Mouse (Mus musculus): ENCODE data around the gene Zswim4. TPM values are rescaled to one million over a fixed set of nuclear protein-coding genes. Genes with fewer than 3 reads are reported as not detected.
A peak's percentile ranks its signal among the peaks of the same experiment; 100 is the strongest.

Zswim4 gene
- total RNA-seq (2021), result 1 to 10 TPM; 9.5 to 9.8 TPM
- long read RNA-seq, experiment 1, full-length matches to known transcripts, result 1 of 3 reads
- long read RNA-seq, experiment 1, partial matches to known transcripts, result 2 of 3 reads
- long read RNA-seq, experiment 1, other reads (novel, unspliced or antisense), result 0 of 3 reads
- long read RNA-seq, experiment 2, full-length matches to known transcripts, result 1 of 6 reads
- long read RNA-seq, experiment 2, partial matches to known transcripts, result 3 of 6 reads
- long read RNA-seq, experiment 2, other reads (novel, unspliced or antisense), result 2 of 6 reads

GRCm38 (mm10) chr8:84236998-84237473 lies at the start of gene Zswim4:
TSS of gene Zswim4 (minus strand) at chr8:84237055.
- DNase-seq (ENCODE audit: low spot score in 2 of 2), result peak; percentile 93 to 94

GRCm38 (mm10) chr8:84285665-84286064 lies 48.8 kb upstream of the Zswim4 start:
- peak in 1 of 2 experiments; percentile 39 for DNase-seq (ENCODE audit: low spot score in 2 of 2)

- DNase-seq (ENCODE audit: low spot score in 2 of 2), result peak in 1 of 2 experiments; percentile 42
Observed at GRCm38 (mm10) chr8:84284608-84285063, 47.8 kb upstream of the Zswim4 start.

- DNase-seq (ENCODE audit: low spot score in 2 of 2), result no peak
Observed at GRCm38 (mm10) chr8:84280777-84281176, 43.9 kb upstream of the Zswim4 start.

DNA sequence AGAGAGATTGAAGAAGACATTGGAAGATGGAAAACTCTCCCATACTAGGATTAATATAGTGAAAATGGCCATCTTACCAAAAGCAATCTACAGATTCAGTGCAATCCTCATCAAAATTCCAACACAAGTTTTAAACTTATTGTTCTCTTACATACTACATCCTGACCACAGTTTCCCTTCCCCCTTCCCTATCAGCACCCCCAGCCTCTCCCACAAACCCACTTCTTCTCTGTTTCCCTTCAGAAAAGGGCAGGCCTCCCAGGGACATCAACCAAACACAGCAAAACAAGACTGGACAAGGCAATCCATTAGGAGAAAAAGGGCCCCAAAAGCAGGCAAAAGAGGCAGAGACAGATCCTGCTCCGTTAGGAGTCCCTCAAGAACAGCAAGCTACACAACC lies 39.6 kb upstream of the Zswim4 start:
- no peak for DNase-seq (ENCODE audit: low spot score in 2 of 2)

- DNase-seq (ENCODE audit: low spot score in 2 of 2), result no peak
Observed at GRCm38 (mm10) chr8:84273968-84274367, 37.1 kb upstream of the Zswim4 start.

DNA sequence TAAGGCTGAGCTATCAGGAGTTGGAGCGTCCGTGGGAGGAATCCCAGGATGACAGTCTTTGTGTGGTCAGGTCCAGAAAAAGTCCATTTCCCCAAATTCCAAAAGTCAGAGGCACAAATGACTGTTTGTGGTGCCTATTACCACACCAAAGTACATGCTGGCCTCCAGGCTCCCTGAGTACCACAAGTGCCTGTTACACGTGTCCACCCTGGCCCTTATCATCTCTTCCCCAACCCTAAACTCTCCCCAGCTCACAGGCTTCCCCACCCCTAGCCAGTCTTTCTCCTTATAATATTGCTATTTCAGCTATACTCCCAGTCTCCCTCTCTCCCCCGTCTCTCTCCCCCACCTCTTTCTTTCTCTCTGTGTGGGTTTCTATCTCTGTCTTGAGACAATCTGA lies 35.4 kb upstream of the Zswim4 start:
- no peak for DNase-seq (ENCODE audit: low spot score in 2 of 2)

DNA sequence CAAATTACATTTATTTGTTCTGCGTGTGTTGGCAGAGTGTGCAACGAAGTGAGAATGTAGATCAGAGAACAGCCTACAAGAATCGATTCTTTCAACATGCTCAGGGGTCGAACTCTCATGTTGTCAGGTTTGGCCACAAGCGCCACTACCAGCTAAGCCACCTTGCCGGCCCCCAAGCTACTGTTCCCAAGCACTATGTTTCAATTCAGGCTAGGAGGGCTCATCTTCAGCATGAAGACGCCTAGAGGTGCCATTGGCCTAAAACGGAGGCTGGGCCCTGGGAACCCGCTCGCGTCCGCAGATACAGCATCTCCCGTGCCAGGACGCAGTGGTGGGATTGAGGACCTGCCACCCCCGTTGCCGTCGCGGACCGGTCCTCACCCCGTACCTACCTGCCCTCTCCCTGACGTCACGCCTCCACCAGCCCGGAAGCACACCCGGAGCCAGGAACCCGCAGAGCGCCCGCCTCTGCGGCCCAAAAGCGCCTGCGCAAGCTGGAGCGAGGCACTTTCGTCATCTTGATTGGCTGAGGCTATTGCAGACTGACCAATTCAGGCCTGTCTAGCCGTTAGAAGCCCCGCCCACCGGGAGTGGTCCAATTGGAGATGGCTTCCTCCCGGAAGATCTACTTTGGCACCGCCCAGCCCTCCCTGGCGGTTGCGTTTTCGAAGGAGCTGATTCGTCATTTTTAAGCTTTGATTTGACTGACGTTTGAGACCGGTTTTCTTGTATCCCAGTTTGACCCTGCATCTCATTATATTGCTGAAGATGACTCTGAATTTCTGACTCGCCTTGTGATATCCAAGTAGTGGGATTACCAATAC lies 33.3 kb upstream of the Zswim4 start, which contains the start of gene Ccdc130:
Gene Ccdc130 (minus strand): TSS at position 431 of the 824 bp plus-strand sequence.
- DNase-seq (ENCODE audit: low spot score in 2 of 2), result peak; percentile 98 to 100

GRCm38 (mm10) chr8:84261098-84261497 lies 24.2 kb upstream of the Zswim4 start:
- no peak for DNase-seq (ENCODE audit: low spot score in 2 of 2)

DNA sequence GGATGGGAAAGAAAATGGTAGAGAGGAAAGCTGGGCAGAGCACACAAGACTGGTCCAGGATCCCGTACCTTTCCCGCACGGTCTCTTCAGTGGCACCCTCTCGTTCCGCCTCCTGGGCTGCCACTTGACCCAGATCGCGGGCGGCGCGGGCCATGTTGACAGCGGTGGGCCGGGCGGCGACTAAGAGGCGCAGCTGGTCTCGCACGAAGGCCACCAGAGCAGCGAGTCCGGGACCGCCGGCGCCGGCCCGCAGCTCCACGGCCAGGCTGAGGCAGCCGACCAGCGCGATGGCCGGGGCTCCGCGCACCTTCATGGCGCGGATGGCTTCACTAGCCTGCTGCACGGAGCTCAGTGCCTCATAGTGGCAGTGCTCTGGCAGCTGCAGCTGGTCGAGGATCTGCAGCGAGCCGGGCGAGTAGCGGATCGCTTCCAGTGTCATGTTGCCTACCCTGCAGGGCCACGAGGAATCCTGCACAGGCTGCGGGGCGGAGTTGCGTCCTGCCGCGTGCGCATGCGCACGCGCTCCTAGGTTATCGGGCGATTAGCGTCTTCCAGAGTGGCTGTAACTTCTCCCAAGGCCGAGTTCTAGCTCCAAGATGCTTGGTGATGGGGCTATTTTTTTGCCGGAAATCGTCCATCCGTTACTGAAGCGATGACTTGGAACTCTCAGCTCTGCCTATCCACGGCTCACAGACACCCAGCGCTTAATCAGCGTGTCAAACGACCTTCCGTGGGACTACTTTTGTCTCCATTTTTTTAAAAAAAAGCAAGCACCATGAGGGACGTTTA lies 20.2 kb upstream of the Zswim4 start, which contains the start of gene Mri1:
Gene Mri1 (minus strand): TSS at position 505 of the 789 bp plus-strand sequence.
- DNase-seq (ENCODE audit: low spot score in 2 of 2), result peak; percentile 59 to 87

DNA sequence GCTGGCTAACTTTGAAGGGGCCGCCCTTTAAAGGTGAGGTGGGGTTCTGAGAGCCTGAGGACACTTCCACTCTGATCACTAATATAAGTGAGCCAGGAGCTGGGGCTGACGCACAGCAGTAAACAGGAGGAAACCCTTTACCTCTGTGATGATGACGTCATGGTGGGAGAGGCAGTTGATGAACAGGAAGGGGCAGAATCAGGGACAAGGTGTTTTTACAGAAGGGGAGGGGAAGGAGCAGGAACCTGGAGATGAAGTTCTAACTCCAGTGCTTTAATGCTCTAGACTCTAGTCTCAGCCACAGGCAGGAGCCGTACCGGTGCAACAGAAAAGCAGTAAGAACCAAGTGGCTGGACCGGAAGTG lies 19.6 kb upstream of the Zswim4 start:
- DNase-seq (ENCODE audit: low spot score in 2 of 2), result no peak

DNA sequence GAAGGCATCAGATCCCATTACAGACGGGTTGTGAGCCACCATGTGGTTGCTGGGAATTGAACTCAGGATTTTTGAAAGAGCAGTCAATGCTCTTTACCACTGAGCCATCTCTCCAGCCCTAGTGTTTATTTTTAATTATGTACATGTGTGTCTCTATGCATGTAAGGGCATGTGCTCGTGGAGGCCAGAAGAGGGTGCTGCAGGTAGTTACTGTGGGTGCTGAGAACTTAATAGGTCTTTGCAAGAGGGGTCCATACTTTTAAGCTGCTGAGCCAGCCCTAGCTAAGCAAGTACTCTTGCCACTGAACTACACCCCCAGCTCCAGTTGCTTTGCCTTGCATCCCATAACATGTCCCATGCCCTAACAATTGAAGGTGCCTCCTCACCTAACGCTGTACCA lies 19.0 kb upstream of the Zswim4 start:
- no peak for DNase-seq (ENCODE audit: low spot score in 2 of 2)

DNA sequence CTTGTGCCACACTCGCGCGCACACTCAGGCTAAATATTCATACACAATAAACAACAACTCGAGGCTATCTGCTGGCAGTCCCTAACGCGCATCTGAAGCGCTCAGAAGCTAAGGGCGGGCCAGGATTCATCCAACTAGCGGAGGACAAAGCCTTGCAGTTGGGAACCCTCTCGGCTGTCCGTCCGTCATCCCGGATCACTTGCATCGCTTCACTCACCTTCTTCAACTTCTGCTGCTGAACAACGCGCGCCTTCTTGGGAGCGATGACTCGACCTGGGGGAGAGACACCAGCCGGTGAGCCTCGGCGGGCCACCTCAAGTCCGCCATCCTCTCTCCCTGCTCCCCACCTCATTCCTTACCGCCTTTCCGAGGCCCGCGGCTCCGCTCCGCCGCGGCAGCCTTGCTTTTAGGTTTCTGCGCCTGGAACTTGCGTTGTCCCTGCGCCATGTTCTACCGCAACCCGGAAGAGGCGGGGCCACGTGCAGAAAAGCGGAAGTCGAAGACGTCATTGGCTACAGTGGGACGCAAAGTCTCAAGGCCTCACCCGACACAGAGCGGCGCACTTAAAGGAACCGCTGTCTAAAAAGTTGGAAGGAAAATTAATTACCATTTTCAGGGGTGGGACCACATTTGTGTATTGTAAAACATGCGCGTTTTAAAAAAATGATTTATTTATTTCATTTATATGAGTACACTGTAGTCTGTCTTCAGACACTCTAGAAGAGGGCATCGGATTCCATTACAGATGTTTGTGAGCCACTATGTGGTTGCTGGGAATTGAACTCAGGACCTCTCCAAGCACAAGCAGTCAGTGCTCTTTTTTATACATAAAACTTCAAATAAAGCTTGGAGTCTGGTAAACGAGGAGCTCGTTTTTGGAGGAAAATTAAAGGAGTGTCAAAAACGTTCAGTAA lies 12.7 kb upstream of the Zswim4 start, which contains the start of gene D8Ertd738e:
Gene D8Ertd738e (minus strand): TSS at position 463 of the 914 bp plus-strand sequence.
- peak; percentile 59 to 84 for DNase-seq (ENCODE audit: low spot score in 2 of 2)

DNA sequence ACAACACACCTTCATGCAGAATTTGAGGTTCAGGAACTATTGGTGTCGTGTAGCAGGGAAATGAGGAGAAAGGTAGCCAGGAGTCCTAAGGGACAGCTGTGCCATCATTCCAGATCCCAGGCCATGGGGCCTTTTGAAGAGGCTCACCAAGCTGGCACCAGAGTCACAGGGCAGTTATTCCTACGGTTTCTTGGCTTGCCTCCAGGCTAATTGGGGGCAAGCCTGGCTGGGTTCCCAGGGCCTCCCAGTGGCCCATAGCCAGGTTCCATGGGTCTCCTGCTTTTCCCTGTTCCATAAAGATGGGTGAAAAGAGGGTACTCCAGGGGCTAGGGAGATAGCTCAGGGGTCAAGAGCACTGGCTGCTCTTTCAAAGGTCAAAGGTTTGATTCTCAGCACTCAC lies 5.0 kb upstream of the Zswim4 start:
- no peak for DNase-seq (ENCODE audit: low spot score in 2 of 2)

DNA sequence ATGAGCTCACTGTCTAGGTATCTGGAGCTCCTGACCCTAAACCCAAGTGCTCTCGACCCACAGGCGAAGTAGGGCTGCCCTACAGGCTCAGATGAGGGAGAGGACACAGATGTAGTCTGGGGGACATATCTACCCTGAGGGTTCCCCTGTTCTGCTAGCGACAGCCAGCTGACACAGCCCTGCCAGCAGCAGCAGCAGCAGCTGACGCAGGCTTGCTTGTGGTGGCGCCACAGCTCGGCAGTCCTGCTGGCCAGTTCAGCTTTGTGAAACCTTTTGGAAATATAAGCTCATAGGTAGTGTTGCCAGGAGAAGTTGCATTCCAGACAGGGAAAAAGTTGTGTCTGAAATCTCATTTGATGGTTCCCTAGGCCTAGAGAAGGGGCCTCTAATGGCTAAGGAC lies 4.3 kb upstream of the Zswim4 start:
- DNase-seq (ENCODE audit: low spot score in 2 of 2), result no peak

DNA sequence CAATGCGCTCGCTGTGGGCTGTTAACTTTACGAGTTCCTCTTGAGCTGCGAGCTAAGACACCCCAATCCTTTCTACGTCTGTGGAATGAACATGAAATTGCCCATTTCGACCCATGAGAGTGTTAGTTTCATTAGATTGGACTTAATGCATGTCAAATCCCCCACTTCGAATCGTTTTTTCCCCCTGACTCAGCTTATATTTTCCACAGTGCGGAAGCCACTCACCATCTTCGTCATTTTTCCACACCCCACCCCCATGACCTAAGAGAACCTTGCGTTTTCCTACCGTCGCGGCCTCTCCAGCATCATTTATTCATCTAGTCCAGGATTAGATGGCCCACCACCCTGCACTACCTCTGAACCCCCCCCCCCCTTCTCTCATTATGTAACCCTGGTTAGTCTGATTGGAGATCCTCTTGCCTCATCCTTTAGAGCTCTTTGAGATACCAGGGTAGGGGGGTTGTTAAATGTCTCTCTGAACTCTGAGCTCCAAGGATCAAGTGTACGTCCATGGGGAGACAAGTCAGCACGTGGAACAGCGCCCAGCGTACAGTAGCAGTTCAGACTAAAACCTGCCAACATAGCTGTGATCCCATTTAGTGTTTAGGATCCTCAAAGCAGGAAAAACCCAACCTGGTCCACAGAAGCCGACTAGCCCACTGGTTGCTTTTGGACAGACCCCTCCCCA lies 831 bp upstream of the Zswim4 start:
- DNase-seq (ENCODE audit: low spot score in 2 of 2), result no peak

- no peak for DNase-seq (ENCODE audit: low spot score in 2 of 2)
Observed at GRCm38 (mm10) chr8:84236410-84236997, 351 bp downstream of the Zswim4 start.

- no peak for DNase-seq (ENCODE audit: low spot score in 2 of 2)
Observed at GRCm38 (mm10) chr8:84235746-84236409, 977 bp downstream of the Zswim4 start.

DNA sequence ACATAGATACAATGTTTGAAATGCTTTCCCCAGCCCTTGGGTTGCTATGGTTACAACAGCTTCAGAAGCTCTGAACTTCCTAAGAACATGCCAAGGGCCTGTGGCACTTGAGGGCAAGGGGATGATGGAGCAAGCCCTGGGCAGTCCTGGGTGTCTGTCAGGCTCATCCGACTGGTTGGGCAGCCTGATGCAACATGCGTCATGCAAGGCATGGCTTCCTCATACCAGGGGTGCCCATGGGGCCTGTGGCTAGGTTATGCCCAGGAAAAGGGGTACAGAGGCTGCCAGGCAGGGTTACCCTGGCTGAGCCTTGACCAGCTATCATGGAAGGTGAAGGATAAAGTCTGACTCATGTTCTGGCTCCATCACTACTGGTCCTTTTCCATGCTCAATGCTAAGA lies 3.8 kb downstream of the Zswim4 start:
- no peak for DNase-seq (ENCODE audit: low spot score in 2 of 2)
